Mouse (Mus musculus): ENCODE results near the gene 4930412O13Rik. TPM values are rescaled to one million over a fixed set of nuclear protein-coding genes. Genes with fewer than 3 reads are reported as not detected.

Gene 4930412O13Rik
- polyA plus RNA-seq, 1 experiment from 2014 or later = 0.67 TPM

GRCm38 (mm10) chr2:9881611-9882023, 565 bp downstream of the 4930412O13Rik start:
- Histone ChIP-seq H3K9ac (no peak overlapping the region), H3K4me3 (replicated peaks) (peak overlapping the region; percentile 39), H3K36me3 (no peaks in the 10 kb centered on the region), H3K4me2 (replicated peaks) (peak overlapping the region; percentile 92), H3K4me1 (peaks cover 69% of the 10 kb centered on the region), H3K27me3 (peaks cover 77% of the 10 kb centered on the region), H3K27ac (replicated peaks) (peak overlapping the region; percentile 48), H3K9me3 (replicated peaks) (no peaks in the 10 kb centered on the region)
- WGBS = 6% methylated on average over 13 of the region's 13 CpGs
- ATAC-seq (ENCODE audit: insufficient number of reproducible peaks, low FRiP score, low TSS enrichment, low read depth) = no peak

GRCm38 (mm10) chr2:9882371-9882925, 1.4 kb downstream of the 4930412O13Rik start:
- Histone ChIP-seq H3K36me3 (no peaks in the 10 kb centered on the region), H3K9me3 (replicated peaks) (no peaks in the 10 kb centered on the region), H3K4me3 (replicated peaks) (peak overlapping the region; percentile 39), H3K9ac (peak overlapping the region; percentile 23; the same call in 1 of the 2 replicates), H3K4me1 (peaks cover 61% of the 10 kb centered on the region), H3K27ac (replicated peaks) (no peak overlapping the region), H3K27me3 (peaks cover 77% of the 10 kb centered on the region), H3K4me2 (replicated peaks) (peak overlapping the region; percentile 92)
- WGBS = under 1% methylated on average over 39 of the region's 39 CpGs
- no peak for ATAC-seq (ENCODE audit: insufficient number of reproducible peaks, low FRiP score, low TSS enrichment, low read depth)

- Histone ChIP-seq H3K27me3 (peaks cover 81% of the 10 kb centered on the region), H3K9me3 (replicated peaks) (no peaks in the 10 kb centered on the region), H3K27ac (replicated peaks) (no peak overlapping the region), H3K9ac (no peak overlapping the region), H3K36me3 (no peaks in the 10 kb centered on the region), H3K4me2 (replicated peaks) (peak overlapping the region; percentile 92), H3K4me1 (peaks cover 55% of the 10 kb centered on the region), H3K4me3 (replicated peaks) (peak overlapping the region; percentile 39)
- ATAC-seq (ENCODE audit: insufficient number of reproducible peaks, low FRiP score, low TSS enrichment, low read depth) = no peak
- 2% methylated on average over 43 of the region's 43 CpGs for WGBS
These were observed 2.1 kb downstream of the 4930412O13Rik start for GRCm38 (mm10) chr2:9882926-9883802.

- H3K27me3 ChIP-seq = peaks cover 83% of the 10 kb centered on the region
- ATAC-seq (ENCODE audit: insufficient number of reproducible peaks, low FRiP score, low TSS enrichment, low read depth) = no peak
- H3K4me2 ChIP-seq (replicated peaks) = peak overlapping the region; percentile 92
- no peak overlapping the region for H3K27ac ChIP-seq (replicated peaks)
- no peaks in the 10 kb centered on the region for H3K9me3 ChIP-seq (replicated peaks)
- H3K4me3 ChIP-seq (replicated peaks) = peak overlapping the region; percentile 39
- peaks cover 49% of the 10 kb centered on the region for H3K4me1 ChIP-seq
- no peak overlapping the region for H3K9ac ChIP-seq
- H3K36me3 ChIP-seq = no peaks in the 10 kb centered on the region
- WGBS = 3% methylated on average over 27 of the region's 27 CpGs
These were observed 2.9 kb downstream of the 4930412O13Rik start for GRCm38 (mm10) chr2:9883803-9884532.

GRCm38 (mm10) chr2:9884533-9885216, 3.6 kb downstream of the 4930412O13Rik start:
- Histone ChIP-seq H3K9ac (no peak overlapping the region), H3K9me3 (replicated peaks) (no peaks in the 10 kb centered on the region), H3K4me3 (replicated peaks) (peak overlapping the region; percentile 39), H3K27ac (replicated peaks) (no peak overlapping the region), H3K4me2 (replicated peaks) (peak overlapping the region; percentile 92; the same call in 1 of the 2 replicates), H3K36me3 (no peaks in the 10 kb centered on the region), H3K4me1 (peaks cover 50% of the 10 kb centered on the region), H3K27me3 (peaks cover 90% of the 10 kb centered on the region)
- ATAC-seq (ENCODE audit: insufficient number of reproducible peaks, low FRiP score, low TSS enrichment, low read depth) = no peak
- WGBS = 15% methylated on average over 15 of the region's 15 CpGs

- no peaks in the 10 kb centered on the region for H3K36me3 ChIP-seq
- H3K4me1 ChIP-seq = peaks cover 50% of the 10 kb centered on the region
- ATAC-seq (ENCODE audit: insufficient number of reproducible peaks, low FRiP score, low TSS enrichment, low read depth) = no peak
- H3K4me3 ChIP-seq (replicated peaks) = no peak overlapping the region
- H3K27me3 ChIP-seq = peaks cover 91% of the 10 kb centered on the region
- H3K9ac ChIP-seq = no peak overlapping the region
- no peaks in the 10 kb centered on the region for H3K9me3 ChIP-seq (replicated peaks)
- H3K4me2 ChIP-seq (replicated peaks) = no peak overlapping the region
- 21% methylated on average over 14 of the region's 14 CpGs for WGBS
- H3K27ac ChIP-seq (replicated peaks) = no peak overlapping the region
These were observed 4.2 kb downstream of the 4930412O13Rik start for GRCm38 (mm10) chr2:9885217-9885770.

GRCm38 (mm10) chr2:9886031-9886430, 5.0 kb downstream of the 4930412O13Rik start:
- WGBS = 18% methylated on average over 3 of the region's 3 CpGs
- Histone ChIP-seq H3K4me2 (replicated peaks) (no peak overlapping the region), H3K27me3 (peaks cover 91% of the 10 kb centered on the region), H3K36me3 (no peaks in the 10 kb centered on the region), H3K9me3 (replicated peaks) (no peaks in the 10 kb centered on the region), H3K4me1 (peaks cover 46% of the 10 kb centered on the region), H3K27ac (replicated peaks) (no peak overlapping the region), H3K9ac (no peak overlapping the region), H3K4me3 (replicated peaks) (no peak overlapping the region)
- no peak for ATAC-seq (ENCODE audit: insufficient number of reproducible peaks, low FRiP score, low TSS enrichment, low read depth)

- 7% methylated on average over 7 of the region's 7 CpGs for WGBS
- no peak for ATAC-seq (ENCODE audit: insufficient number of reproducible peaks, low FRiP score, low TSS enrichment, low read depth)
- Histone ChIP-seq H3K27me3 (peaks cover 87% of the 10 kb centered on the region), H3K27ac (replicated peaks) (no peak overlapping the region), H3K4me2 (replicated peaks) (no peak overlapping the region), H3K36me3 (no peaks in the 10 kb centered on the region), H3K4me3 (replicated peaks) (no peak overlapping the region), H3K9me3 (replicated peaks) (no peaks in the 10 kb centered on the region), H3K9ac (no peak overlapping the region), H3K4me1 (peaks cover 36% of the 10 kb centered on the region)
These were observed 6.0 kb downstream of the 4930412O13Rik start for GRCm38 (mm10) chr2:9886921-9887610.

- Histone ChIP-seq H3K4me2 (replicated peaks) (no peak overlapping the region), H3K27me3 (peaks cover 87% of the 10 kb centered on the region), H3K36me3 (no peaks in the 10 kb centered on the region), H3K27ac (replicated peaks) (no peak overlapping the region), H3K4me3 (replicated peaks) (no peak overlapping the region), H3K9ac (no peak overlapping the region), H3K9me3 (replicated peaks) (no peaks in the 10 kb centered on the region), H3K4me1 (peaks cover 30% of the 10 kb centered on the region)
- ATAC-seq (ENCODE audit: insufficient number of reproducible peaks, low FRiP score, low TSS enrichment, low read depth) = no peak
- WGBS = 2% methylated on average over 7 of the region's 7 CpGs
These were observed 6.6 kb downstream of the 4930412O13Rik start for GRCm38 (mm10) chr2:9887636-9888035.

- Histone ChIP-seq H3K27me3 (peaks cover 89% of the 10 kb centered on the region), H3K36me3 (no peaks in the 10 kb centered on the region), H3K9me3 (replicated peaks) (no peaks in the 10 kb centered on the region), H3K4me2 (replicated peaks) (peak within 1 kb of the TSS; percentile 47), H3K27ac (replicated peaks) (no peak within 1 kb of the TSS), H3K4me3 (replicated peaks) (peak within 1 kb of the TSS; percentile 28), H3K4me1 (peaks cover 16% of the 10 kb centered on the region), H3K9ac (no peak within 1 kb of the TSS)
- ATAC-seq (ENCODE audit: insufficient number of reproducible peaks, low FRiP score, low TSS enrichment, low read depth) = no peak
- under 1% methylated on average over 30 of the region's 30 CpGs for WGBS
These were observed 8.0 kb downstream of the 4930412O13Rik start, which contains the start of gene 9230102O04Rik for GRCm38 (mm10) chr2:9888913-9889650. Gene 9230102O04Rik (minus strand): TSS chr2:9889540.

Data from embryonic facial prominence, embryonic 15.5 days (tissue).